Mouse (Mus musculus) embryonic fibroblast, embryonic 13.5 days (primary cell): Measurements from ENCODE around the gene Mtmr3.

Source experiments
- CTCF ChIP-seq: IDR thresholded peaks from 2 replicates; pipeline ENCODE4 v1.5.1; 2011; ENCODE audit warnings: mild to moderate bottlenecking, control low read depth, low read length, moderate library complexity, borderline replicate concordance; ENCODE audit not compliant: insufficient read depth
- POLR2A ChIP-seq: IDR thresholded peaks from 2 replicates; pipeline ENCODE4 v1.6.1; 2011; ENCODE audit warnings: low read depth, mild to moderate bottlenecking, control low read depth, low read length, moderate library complexity

GRCm38 (mm10) chr11:4467436-4467835 is 127.2 kb downstream of the Mtmr3 start:
- no peak for TF ChIP-seq CTCF
- no peak for TF ChIP-seq POLR2A
